8 mouse cellular contexts compared by ENCODE assay signal in the genomic region with DNA sequence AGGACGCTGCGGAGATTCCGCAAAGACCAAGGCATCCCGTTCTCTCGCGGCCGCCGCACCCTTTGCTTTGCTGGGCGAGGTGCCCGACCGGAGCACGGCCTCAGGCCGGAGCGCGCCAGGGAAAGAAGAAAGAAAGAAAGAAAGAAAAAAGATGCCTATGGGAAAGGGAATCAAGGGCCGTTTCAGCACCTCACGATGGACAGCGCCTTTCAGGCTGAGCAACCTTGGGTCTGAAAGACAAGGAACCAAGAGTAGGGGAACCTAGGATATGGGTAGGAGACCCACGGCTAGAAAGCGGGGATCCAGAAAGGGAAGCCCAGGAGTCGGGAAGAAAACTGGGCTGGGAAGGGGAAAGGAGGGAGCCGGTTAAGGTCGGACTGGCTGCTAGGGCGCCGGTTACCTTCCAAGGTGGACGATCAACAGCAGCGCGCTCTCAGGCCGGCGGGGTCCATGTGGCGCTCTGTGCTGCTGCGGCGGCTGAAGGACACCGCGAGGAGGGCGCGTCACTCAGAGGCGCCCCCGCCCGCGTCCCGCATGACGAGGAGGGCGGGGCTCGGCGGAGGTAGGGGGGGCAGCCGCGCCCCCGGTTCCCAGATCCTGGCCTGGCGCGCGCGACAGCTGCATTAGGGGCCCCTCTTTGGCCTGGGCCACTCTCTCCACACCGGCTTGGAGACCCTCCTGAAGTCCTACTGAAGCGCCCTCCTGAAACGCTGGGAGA. TPM values are rescaled to one million over a fixed set of nuclear protein-coding genes. Genes with fewer than 3 reads are reported as not detected.
DNase-seq lines count a peak whose midpoint lies in the region; ATAC-seq lines count a peak whose summit lies in the region.

TSS of gene Cplx1 (minus strand) at position 536 of the 718 bp plus-strand sequence.

- no peak within 1 kb of the TSS for H3K27ac ChIP-seq in heart, embryonic 11.5 days (ENCODE audit: low read depth, low read length)
- H3K27ac ChIP-seq in kidney, embryonic 16.5 days (ENCODE audit: low read length): no peak within 1 kb of the TSS
- H3K27ac ChIP-seq in liver, embryonic 11.5 days (ENCODE audit: low read depth, low read length): no peak within 1 kb of the TSS
- peak within 1 kb of the TSS; percentile 87 for H3K27ac ChIP-seq in neural tube, embryonic 14.5 days (ENCODE audit: low read depth, low read length)

- DNase-seq in B cell, adult 2 months: peak; percentile 13 to 20
- peak; percentile 60 for DNase-seq in adipocyte (ENCODE audit: low spot score)
- peak; percentile 87 for DNase-seq in embryo, embryonic 10 days (ENCODE audit: low spot score)
- DNase-seq in liver, embryonic 11.5 days (ENCODE audit: low spot score): peak; percentile 61
- peak; percentile 65 for DNase-seq in yolk sac, embryonic 10.5 days (ENCODE audit: low spot score)

- no peak for ATAC-seq in heart, embryonic 11.5 days (replicated peaks; ENCODE audit: insufficient number of reproducible peaks, low FRiP score, low TSS enrichment)
- peak; percentile 75; the same call in 1 of the 2 replicates for ATAC-seq in kidney, embryonic 16.5 days (ENCODE audit: low FRiP score, low TSS enrichment)
- no peak; the same call in 1 of the 2 replicates for ATAC-seq in liver, embryonic 11.5 days (replicated peaks; ENCODE audit: low FRiP score)
- peak; percentile 94 for ATAC-seq in neural tube, embryonic 14.5 days (ENCODE audit: low read depth)

- H3K36me3 ChIP-seq in heart, embryonic 11.5 days (ENCODE audit: control insufficient read depth, insufficient read depth, low read length): no peaks in the 10 kb centered on the region
- H3K36me3 ChIP-seq in kidney, embryonic 16.5 days (ENCODE audit: insufficient read depth, low read length): no peaks in the 10 kb centered on the region
- H3K36me3 ChIP-seq in liver, embryonic 11.5 days (ENCODE audit: control insufficient read depth, insufficient read depth, low read length): no peaks in the 10 kb centered on the region
- no peaks in the 10 kb centered on the region for H3K36me3 ChIP-seq in neural tube, embryonic 14.5 days (ENCODE audit: control insufficient read depth, insufficient read depth, low read length)

- H3K27me3 ChIP-seq in heart, embryonic 11.5 days (ENCODE audit: control insufficient read depth, insufficient read depth, low read length): peaks cover 38% of the 10 kb centered on the region
- H3K27me3 ChIP-seq in kidney, embryonic 16.5 days (ENCODE audit: insufficient read depth, low read length): peaks cover 29% of the 10 kb centered on the region
- H3K27me3 ChIP-seq in liver, embryonic 11.5 days (replicated peaks; ENCODE audit: control insufficient read depth, insufficient read depth, low read length): peaks cover 44% of the 10 kb centered on the region
- peaks cover 7% of the 10 kb centered on the region for H3K27me3 ChIP-seq in neural tube, embryonic 14.5 days (ENCODE audit: control insufficient read depth, insufficient read depth, low read length)

- WGBS in heart, embryonic 11.5 days (ENCODE audit: insufficient replicate concordance): 1% methylated on average over 48 of the region's 56 CpGs
- under 1% methylated on average over 56 of the region's 56 CpGs for WGBS in kidney, embryonic 16.5 days
- 2% methylated on average over 56 of the region's 56 CpGs for WGBS in liver, embryonic 11.5 days
- WGBS in neural tube, embryonic 14.5 days: under 1% methylated on average over 54 of the region's 56 CpGs

- H3K4me1 ChIP-seq in heart, embryonic 11.5 days (ENCODE audit: control insufficient read depth, insufficient read depth, low read length): peaks cover 7% of the 10 kb centered on the region; the same call in 1 of the 2 replicates
- H3K4me1 ChIP-seq in kidney, embryonic 16.5 days (ENCODE audit: insufficient read depth, low read length): peaks cover 11% of the 10 kb centered on the region; the same call in 1 of the 2 replicates
- H3K4me1 ChIP-seq in liver, embryonic 11.5 days (replicated peaks; ENCODE audit: control insufficient read depth, insufficient read depth, low read length): no peaks in the 10 kb centered on the region; the same call in 1 of the 2 replicates
- H3K4me1 ChIP-seq in neural tube, embryonic 14.5 days (ENCODE audit: control insufficient read depth, insufficient read depth, low read length): no peaks in the 10 kb centered on the region

- H3K4me3 ChIP-seq in heart, embryonic 11.5 days (ENCODE audit: low read depth, low read length): peak within 1 kb of the TSS; percentile 40
- peak within 1 kb of the TSS; percentile 33 for H3K4me3 ChIP-seq in kidney, embryonic 16.5 days (ENCODE audit: low read length)
- H3K4me3 ChIP-seq in liver, embryonic 11.5 days (ENCODE audit: low read depth, low read length): peak within 1 kb of the TSS; percentile 21
- H3K4me3 ChIP-seq in neural tube, embryonic 14.5 days (ENCODE audit: low read depth, low read length): peak within 1 kb of the TSS; percentile 54

- H3K9ac ChIP-seq in heart, embryonic 11.5 days (ENCODE audit: low read depth, low read length): no peak within 1 kb of the TSS
- no peak within 1 kb of the TSS for H3K9ac ChIP-seq in kidney, embryonic 16.5 days (replicated peaks; ENCODE audit: low read length)
- no peak within 1 kb of the TSS for H3K9ac ChIP-seq in liver, embryonic 11.5 days (ENCODE audit: low read depth, low read length)
- peak within 1 kb of the TSS; percentile 74 for H3K9ac ChIP-seq in neural tube, embryonic 14.5 days (replicated peaks; ENCODE audit: low read depth, low read length)

- H3K4me2 ChIP-seq in heart, embryonic 11.5 days: peak within 1 kb of the TSS; percentile 79
- peak within 1 kb of the TSS; percentile 61 for H3K4me2 ChIP-seq in kidney, embryonic 16.5 days (replicated peaks; ENCODE audit: low read depth, low read length)
- H3K4me2 ChIP-seq in liver, embryonic 11.5 days: peak within 1 kb of the TSS; percentile 56
- H3K4me2 ChIP-seq in neural tube, embryonic 14.5 days (ENCODE audit: low read depth, low read length): peak within 1 kb of the TSS; percentile 72

- no peaks in the 10 kb centered on the region for H3K9me3 ChIP-seq in heart, embryonic 11.5 days (replicated peaks; ENCODE audit: control insufficient read depth, low read length)
- no peaks in the 10 kb centered on the region for H3K9me3 ChIP-seq in kidney, embryonic 16.5 days (ENCODE audit: low read length)
- H3K9me3 ChIP-seq in liver, embryonic 11.5 days (ENCODE audit: control insufficient read depth, low read length): no peaks in the 10 kb centered on the region
- no peaks in the 10 kb centered on the region for H3K9me3 ChIP-seq in neural tube, embryonic 14.5 days (ENCODE audit: control insufficient read depth, low read length)

RNA-seq across cellular contexts. Expression of gene Cplx1, which starts in this region (rescaled TPM):
- 0.59 and 0.93 TPM in 2 replicates for polyA plus RNA-seq in heart, embryonic 11.5 days (2014; fragmentation: Nextera tagmentation; extraction: Ambion mirVana)
- polyA plus RNA-seq in kidney, embryonic 16.5 days (2015; fragmentation: Nextera tagmentation; extraction: Ambion mirVana): 0.44 and 1.1 TPM in 2 replicates
- polyA plus RNA-seq in liver, embryonic 11.5 days (2014; fragmentation: Nextera tagmentation; extraction: Ambion mirVana): not detected in 2 replicates
- polyA plus RNA-seq in neural tube, embryonic 14.5 days (2014; fragmentation: Nextera tagmentation; extraction: Ambion mirVana): 205 and 253 TPM in 2 replicates

Comparison
In these comparisons a context has a peak if more than half of its experiments do, and no peak if none do; other contexts are left out.
1. RNA of gene Cplx1 (polyA plus RNA-seq): 205 to 253 TPM in neural tube, embryonic 14.5 days; 0.59 to 0.93 TPM in heart, embryonic 11.5 days, 0.44 to 1.1 TPM in kidney, embryonic 16.5 days and not detected in liver, embryonic 11.5 days; every median in the first group is over 10 times any median in the second.
2. Peak in DNase-seq, H3K4me3 ChIP-seq and H3K4me2 ChIP-seq in liver, embryonic 11.5 days; RNA of the gene not detected or under 1 TPM.
3. DNase-seq: peak in every context shown above with its lines; median percentile 87 in embryo, embryonic 10 days; 65 in yolk sac, embryonic 10.5 days; 61 in liver, embryonic 11.5 days; 60 in adipocyte; 16 in B cell, adult 2 months.
4. ATAC-seq: peak in kidney, embryonic 16.5 days (single experiment) and neural tube, embryonic 14.5 days (single experiment); none in heart, embryonic 11.5 days (single experiment) and liver, embryonic 11.5 days (single experiment).
5. Peak in every context shown above with its lines, with median percentiles within 50 percentile points of each other: H3K4me2 ChIP-seq and H3K4me3 ChIP-seq.